Mouse (Mus musculus): ENCODE data around the gene Atf5. TPM values are rescaled to one million over a fixed set of nuclear protein-coding genes. Genes with fewer than 3 reads are reported as not detected.

Gene Atf5
- polyA plus RNA-seq, 1 experiment: 21.6 TPM

GRCm38 (mm10) chr7:44820525-44820924, 4.1 kb upstream of the Atf5 start:
- no peaks in the 10 kb centered on the region for H3K27me3 ChIP-seq (ENCODE audit: control insufficient read depth, insufficient read depth, low read length)
- H3K4me3 ChIP-seq (ENCODE audit: control insufficient read depth, low read depth, low read length): no peak overlapping the region
- no peak overlapping the region for H3K27ac ChIP-seq (ENCODE audit: control insufficient read depth, insufficient read depth, low read depth, low read length)
- peaks cover 10% of the 10 kb centered on the region for H3K4me1 ChIP-seq (ENCODE audit: control insufficient read depth, insufficient read depth, low read length)
- TF ChIP-seq CTCF (IDR thresholded peaks at IDR 0.05; ENCODE audit: control insufficient read depth, insufficient read depth, insufficient replicate concordance, low read depth, low read length): no peak
- no peak for TF ChIP-seq POLR2A (IDR thresholded peaks at IDR 0.05; ENCODE audit: control insufficient read depth, low read depth, low read length)
- H3K36me3 ChIP-seq (ENCODE audit: control insufficient read depth, insufficient read depth, low read length): peaks cover 3% of the 10 kb centered on the region; the same call in 1 of the 2 replicates

GRCm38 (mm10) chr7:44819863-44820262, 3.4 kb upstream of the Atf5 start:
- H3K4me1 ChIP-seq (ENCODE audit: control insufficient read depth, insufficient read depth, low read length): peaks cover 15% of the 10 kb centered on the region
- H3K36me3 ChIP-seq (ENCODE audit: control insufficient read depth, insufficient read depth, low read length): peaks cover 3% of the 10 kb centered on the region; the same call in 1 of the 2 replicates
- H3K4me3 ChIP-seq (ENCODE audit: control insufficient read depth, low read depth, low read length): peak overlapping the region; percentile 3; the same call in 1 of the 2 replicates
- no peak for TF ChIP-seq CTCF (IDR thresholded peaks at IDR 0.05; ENCODE audit: control insufficient read depth, insufficient read depth, insufficient replicate concordance, low read depth, low read length)
- no peak for TF ChIP-seq POLR2A (IDR thresholded peaks at IDR 0.05; ENCODE audit: control insufficient read depth, low read depth, low read length)
- H3K27me3 ChIP-seq (ENCODE audit: control insufficient read depth, insufficient read depth, low read length): no peaks in the 10 kb centered on the region
- peak overlapping the region; percentile 49 for H3K27ac ChIP-seq (ENCODE audit: control insufficient read depth, insufficient read depth, low read depth, low read length)

GRCm38 (mm10) chr7:44819391-44819790, 2.9 kb upstream of the Atf5 start:
- Histone ChIP-seq H3K27me3 (ENCODE audit: control insufficient read depth, insufficient read depth, low read length) (no peaks in the 10 kb centered on the region), H3K4me3 (ENCODE audit: control insufficient read depth, low read depth, low read length) (no peak overlapping the region; the same call in 1 of the 2 replicates), H3K4me1 (ENCODE audit: control insufficient read depth, insufficient read depth, low read length) (peaks cover 15% of the 10 kb centered on the region), H3K27ac (ENCODE audit: control insufficient read depth, insufficient read depth, low read depth, low read length) (peak overlapping the region; percentile 49), H3K36me3 (ENCODE audit: control insufficient read depth, insufficient read depth, low read length) (peaks cover 3% of the 10 kb centered on the region; the same call in 1 of the 2 replicates)
- TF ChIP-seq CTCF (IDR thresholded peaks at IDR 0.05; ENCODE audit: control insufficient read depth, insufficient read depth, insufficient replicate concordance, low read depth, low read length) (no peak), POLR2A (IDR thresholded peaks at IDR 0.05; ENCODE audit: control insufficient read depth, low read depth, low read length) (no peak)

GRCm38 (mm10) chr7:44818751-44819235, 2.3 kb upstream of the Atf5 start:
- TF ChIP-seq CTCF (IDR thresholded peaks at IDR 0.05; ENCODE audit: control insufficient read depth, insufficient read depth, insufficient replicate concordance, low read depth, low read length) (no peak), POLR2A (IDR thresholded peaks at IDR 0.05; ENCODE audit: control insufficient read depth, low read depth, low read length) (no peak)
- H3K36me3 ChIP-seq (ENCODE audit: control insufficient read depth, insufficient read depth, low read length): peaks cover 3% of the 10 kb centered on the region; the same call in 1 of the 2 replicates
- peaks cover 15% of the 10 kb centered on the region for H3K4me1 ChIP-seq (ENCODE audit: control insufficient read depth, insufficient read depth, low read length)
- peak overlapping the region; percentile 58 for H3K4me3 ChIP-seq (ENCODE audit: control insufficient read depth, low read depth, low read length)
- H3K27ac ChIP-seq (ENCODE audit: control insufficient read depth, insufficient read depth, low read depth, low read length): peak overlapping the region; percentile 49; the same call in 1 of the 2 replicates
- no peaks in the 10 kb centered on the region for H3K27me3 ChIP-seq (ENCODE audit: control insufficient read depth, insufficient read depth, low read length)

- TF ChIP-seq POLR2A (IDR thresholded peaks at IDR 0.05; ENCODE audit: control insufficient read depth, low read depth, low read length): no peak
- no peak for TF ChIP-seq CTCF (IDR thresholded peaks at IDR 0.05; ENCODE audit: control insufficient read depth, insufficient read depth, insufficient replicate concordance, low read depth, low read length)
- peaks cover 3% of the 10 kb centered on the region; the same call in 1 of the 2 replicates for H3K36me3 ChIP-seq (ENCODE audit: control insufficient read depth, insufficient read depth, low read length)
- peaks cover 15% of the 10 kb centered on the region for H3K4me1 ChIP-seq (ENCODE audit: control insufficient read depth, insufficient read depth, low read length)
- no peaks in the 10 kb centered on the region for H3K27me3 ChIP-seq (ENCODE audit: control insufficient read depth, insufficient read depth, low read length)
- peak overlapping the region; percentile 58 for H3K4me3 ChIP-seq (ENCODE audit: control insufficient read depth, low read depth, low read length)
- H3K27ac ChIP-seq (ENCODE audit: control insufficient read depth, insufficient read depth, low read depth, low read length): peak overlapping the region; percentile 10; the same call in 1 of the 2 replicates
Observed at GRCm38 (mm10) chr7:44818164-44818563, 1.7 kb upstream of the Atf5 start.

- Histone ChIP-seq H3K4me1 (ENCODE audit: control insufficient read depth, insufficient read depth, low read length) (peaks cover 15% of the 10 kb centered on the region), H3K36me3 (ENCODE audit: control insufficient read depth, insufficient read depth, low read length) (peaks cover 3% of the 10 kb centered on the region; the same call in 1 of the 2 replicates), H3K27me3 (ENCODE audit: control insufficient read depth, insufficient read depth, low read length) (no peaks in the 10 kb centered on the region), H3K4me3 (ENCODE audit: control insufficient read depth, low read depth, low read length) (peak overlapping the region; percentile 99), H3K27ac (ENCODE audit: control insufficient read depth, insufficient read depth, low read depth, low read length) (peak overlapping the region; percentile 100)
- TF ChIP-seq CTCF (IDR thresholded peaks at IDR 0.05; ENCODE audit: control insufficient read depth, insufficient read depth, insufficient replicate concordance, low read depth, low read length) (no peak), POLR2A (IDR thresholded peaks at IDR 0.05; ENCODE audit: control insufficient read depth, low read depth, low read length) (no peak)
Observed at GRCm38 (mm10) chr7:44817441-44817840, 983 bp upstream of the Atf5 start.

- no peaks in the 10 kb centered on the region for H3K27me3 ChIP-seq (ENCODE audit: control insufficient read depth, insufficient read depth, low read length)
- peak within 1 kb of the TSS; percentile 100 for H3K27ac ChIP-seq (ENCODE audit: control insufficient read depth, insufficient read depth, low read depth, low read length)
- peaks cover 3% of the 10 kb centered on the region; the same call in 1 of the 2 replicates for H3K36me3 ChIP-seq (ENCODE audit: control insufficient read depth, insufficient read depth, low read length)
- H3K4me1 ChIP-seq (ENCODE audit: control insufficient read depth, insufficient read depth, low read length): peaks cover 15% of the 10 kb centered on the region
- peak; percentile 91 for TF ChIP-seq POLR2A (IDR thresholded peaks at IDR 0.05; ENCODE audit: control insufficient read depth, low read depth, low read length)
- TF ChIP-seq CTCF (IDR thresholded peaks at IDR 0.05; ENCODE audit: control insufficient read depth, insufficient read depth, insufficient replicate concordance, low read depth, low read length): no peak
- peak within 1 kb of the TSS; percentile 99 for H3K4me3 ChIP-seq (ENCODE audit: control insufficient read depth, low read depth, low read length)
Observed at GRCm38 (mm10) chr7:44815721-44816469, 563 bp downstream of the Atf5 start, which contains the start of the genes Nup62 and Il4i1. Gene Nup62, plus strand, starts transcription at chr7:44816088. Gene Il4i1, plus strand, starts transcription at chr7:44816387.
